Mouse (Mus musculus) heart, embryonic 14.5 days (tissue): ENCODE data around the gene Eipr1. TPM values are rescaled to one million over a fixed set of nuclear protein-coding genes. Genes with fewer than 3 reads are reported as not detected.
A peak's percentile ranks its signal among the peaks of the same experiment; 100 is the strongest.

Source experiments
- ATAC-seq: fragments of 200-750 bp; cut with Nextera tagmentation; 2 replicates; pipeline ENCODE4 v1.8.0; 2017; ENCODE audit warnings: low read depth, moderate TSS enrichment; ENCODE audit not compliant: insufficient number of reproducible peaks, insufficient read depth, low FRiP score
- H3K27ac ChIP-seq, 2 experiments: fragments of 200-500 bp in 1 of 2; fragments of 300-500 bp in 1 of 2; sonication (generic) in 1 of 2; replicated peaks in 1 of 2; 2 replicates each; pipeline ENCODE4 v1.5.1; 2012 to 2014; ENCODE audit warnings: low read depth in 2 of 2, low read length in 2 of 2, control low read depth in 1 of 2, mild to moderate bottlenecking in 1 of 2, mixed read lengths in 1 of 2; ENCODE audit not compliant: control insufficient read depth in 1 of 2, insufficient read depth in 1 of 2
- H3K27me3 ChIP-seq: fragments of 300-500 bp; sonication (generic); 2 replicates; pipeline ENCODE4 v1.6.1; 2014; ENCODE audit warnings: mild to moderate bottlenecking, low read length, control low read depth; ENCODE audit not compliant: control insufficient read depth, insufficient read depth
- H3K36me3 ChIP-seq: fragments of 300-500 bp; sonication (generic); 2 replicates; pipeline ENCODE4 v1.6.1; 2014; ENCODE audit warnings: mild to moderate bottlenecking, control low read depth, low read length, mixed read lengths; ENCODE audit not compliant: control insufficient read depth, insufficient read depth
- H3K4me1 ChIP-seq, 2 experiments: fragments of 200-500 bp in 1 of 2; fragments of 300-500 bp in 1 of 2; sonication (generic) in 1 of 2; 2 replicates each; pipeline ENCODE4 v1.6.1; 2012 to 2014; ENCODE audit warnings: low read length in 2 of 2, control low read depth in 1 of 2, mixed read lengths in 1 of 2; ENCODE audit not compliant: control insufficient read depth in 2 of 2, insufficient read depth in 2 of 2
- H3K4me2 ChIP-seq: fragments of 300-500 bp; sonication (generic); 2 replicates; pipeline ENCODE4 v1.6.1; 2014; ENCODE audit warnings: mild to moderate bottlenecking, low read length
- H3K4me3 ChIP-seq, 2 experiments: fragments of 200-500 bp in 1 of 2; fragments of 300-500 bp in 1 of 2; sonication (generic) in 1 of 2; 2 replicates each; pipeline ENCODE4 v1.5.1; 2012 to 2014; ENCODE audit warnings: low read length in 2 of 2, mild to moderate bottlenecking in 2 of 2, control low read depth in 1 of 2, low read depth in 1 of 2, moderate library complexity in 1 of 2; ENCODE audit not compliant: control insufficient read depth in 1 of 2, insufficient read depth in 1 of 2
- H3K9ac ChIP-seq: fragments of 300-500 bp; sonication (generic); 2 replicates; pipeline ENCODE4 v1.6.1; 2014; ENCODE audit warnings: mild to moderate bottlenecking, low read length
- H3K9me3 ChIP-seq: fragments of 300-500 bp; sonication (generic); 2 replicates; pipeline ENCODE4 v1.6.1; 2016; ENCODE audit warnings: low read length, control low read depth; ENCODE audit not compliant: control insufficient read depth
- WGBS: fragments of 180-500 bp; shearing (Covaris S2); extraction: QIAGEN DNeasy Blood & Tissue Kit; methylation state at CpG from one replicate; pipeline ENCODE4 v1.1.7; 2014; 5-methylcytosine and 5-hydroxymethylcytosine counted together
- polyA plus RNA-seq: library from polyadenylated mRNA; unstranded; fragments of >200 nt; fragmentation: Nextera tagmentation; extraction: Ambion mirVana; gene quantifications from 2 replicates; pipeline ENCODE4 v1.2.1, GENCODE M21; 2014

Eipr1 gene
- polyA plus RNA-seq, 1 experiment from 2014 or later: 19.8 TPM

DNA sequence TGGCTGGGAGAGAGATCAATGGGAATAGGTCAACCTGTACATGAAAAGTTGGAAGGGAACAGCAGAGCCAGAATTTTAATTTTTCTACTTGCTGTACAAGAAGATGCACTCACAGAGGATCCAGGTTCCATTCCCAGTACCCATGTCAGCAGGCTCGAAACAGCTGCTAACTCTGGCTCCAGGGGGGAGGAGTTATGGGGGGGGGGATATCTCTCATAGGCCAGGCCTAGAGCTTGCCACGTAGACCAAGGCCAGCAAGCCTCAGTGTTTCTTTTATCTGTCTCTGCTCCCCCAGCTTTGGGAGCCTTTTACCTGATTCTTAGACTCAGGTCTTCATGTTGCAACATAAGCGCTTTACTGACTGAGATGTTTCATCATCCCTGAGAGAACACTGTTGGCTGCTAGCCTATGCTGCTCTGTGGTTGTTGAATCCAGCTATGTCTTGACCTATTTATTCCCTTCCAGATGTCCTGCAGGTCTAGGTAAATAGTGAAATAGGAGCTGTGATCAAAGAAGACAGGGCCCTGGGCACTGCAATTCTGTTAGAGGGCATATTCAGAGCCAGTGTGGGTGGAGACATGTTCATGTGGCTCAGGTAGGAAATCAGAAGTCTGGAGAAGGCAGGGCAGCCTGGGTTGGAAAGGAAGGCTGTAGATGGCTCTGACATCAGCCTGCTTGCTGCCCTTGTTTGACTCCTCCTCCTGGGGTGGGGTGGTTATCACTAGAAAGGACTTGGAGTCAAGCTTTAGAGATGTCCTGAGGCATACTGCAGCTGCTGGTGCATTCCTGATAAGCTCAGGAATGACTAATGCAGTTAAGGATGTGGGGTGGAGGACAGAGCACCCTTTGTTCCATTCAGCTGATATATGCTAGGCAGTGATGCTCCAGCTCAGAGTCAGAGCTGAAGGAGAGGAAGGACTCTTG is 53.2 kb downstream of the Eipr1 start:
- ATAC-seq: no peak
- Histone ChIP-seq H3K4me1 (peaks cover 17 to 19% of the 10 kb centered on the region in 2 experiments), H3K36me3 (no peaks in the 10 kb centered on the region), H3K9me3 (no peaks in the 10 kb centered on the region), H3K4me3 (no peak overlapping the region), H3K27me3 (no peaks in the 10 kb centered on the region), H3K27ac (peak overlapping the region; percentile 3 to 30; a peak in 1 of 4 replicates), H3K9ac (no peak overlapping the region), H3K4me2 (no peak overlapping the region)
- 66% methylated on average over 3 of the region's 3 CpGs for WGBS

DNA sequence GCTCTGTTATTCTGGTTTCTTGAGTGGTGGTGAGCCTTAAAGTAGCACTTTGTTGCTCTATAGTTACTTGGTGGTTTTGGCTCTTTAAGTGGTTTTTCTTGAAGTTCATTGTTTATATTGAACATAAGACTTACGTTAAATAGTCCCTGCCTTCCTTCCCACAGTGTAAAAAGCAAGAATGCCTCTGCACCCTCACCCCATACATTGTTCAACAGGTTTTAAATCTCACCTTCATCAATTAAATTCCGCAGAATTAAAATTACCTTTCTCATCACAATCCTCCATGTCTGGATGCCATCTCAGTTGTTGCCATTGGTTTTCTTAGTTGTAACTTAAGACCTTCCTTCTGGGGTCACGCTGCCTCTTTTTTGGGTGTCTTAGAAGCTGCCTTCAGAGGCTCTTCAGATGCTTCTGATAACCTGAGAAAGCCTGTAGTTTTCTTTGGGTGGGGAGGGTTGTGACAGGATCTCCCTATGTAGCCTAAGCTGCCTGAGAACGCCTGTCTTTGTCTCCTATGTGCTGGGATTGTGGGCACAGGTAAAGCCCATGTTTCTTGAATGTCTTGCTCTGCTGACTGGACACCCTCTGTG is 57.3 kb downstream of the Eipr1 start:
- Histone ChIP-seq H3K4me1 (peaks cover 16 to 23% of the 10 kb centered on the region in 2 experiments), H3K36me3 (no peaks in the 10 kb centered on the region), H3K9me3 (no peaks in the 10 kb centered on the region), H3K27me3 (no peaks in the 10 kb centered on the region), H3K4me3 (no peak overlapping the region), H3K9ac (no peak overlapping the region), H3K27ac (no peak overlapping the region), H3K4me2 (no peak overlapping the region)
- ATAC-seq: no peak
- WGBS: 85% methylated on average over 4 of the region's 4 CpGs

DNA sequence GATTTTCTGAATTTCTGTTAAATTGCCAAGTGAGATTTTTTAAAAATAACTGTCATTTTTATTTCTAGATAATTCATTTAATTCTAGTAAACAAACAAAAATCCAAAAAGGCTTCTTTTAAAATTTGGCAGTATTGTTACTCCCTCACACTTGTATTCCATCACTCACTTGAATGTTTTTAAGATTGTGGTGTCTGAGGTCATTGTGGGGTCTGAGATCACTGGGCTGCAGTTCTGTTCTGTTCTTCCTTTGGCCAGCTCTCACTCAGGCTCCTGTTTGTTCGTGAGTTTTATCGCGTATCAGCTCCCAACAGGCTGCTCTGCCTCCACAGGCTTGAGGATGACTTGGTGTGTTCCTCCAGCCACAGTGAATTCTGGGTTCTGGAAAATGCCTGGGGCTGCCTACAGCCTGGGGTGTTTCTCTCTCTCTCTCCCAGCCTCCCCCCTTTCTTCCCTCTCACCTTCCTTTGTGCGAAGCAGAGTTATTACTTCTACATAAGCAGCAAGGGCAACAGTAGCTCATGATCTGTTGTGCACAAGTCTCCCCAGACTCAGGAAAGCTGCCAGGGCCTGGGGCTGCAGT is 58.2 kb downstream of the Eipr1 start:
- no peaks in the 10 kb centered on the region for H3K36me3 ChIP-seq
- H3K4me3 ChIP-seq: no peak overlapping the region
- H3K27me3 ChIP-seq: no peaks in the 10 kb centered on the region
- no peak overlapping the region for H3K4me2 ChIP-seq
- H3K9me3 ChIP-seq: no peaks in the 10 kb centered on the region
- H3K27ac ChIP-seq: peak overlapping the region in 1 of 2 experiments; percentile 68; a peak in 3 of 4 replicates
- peak overlapping the region; percentile 27; the same call in 1 of the 2 replicates for H3K9ac ChIP-seq
- no peak for ATAC-seq
- peaks cover 13 to 21% of the 10 kb centered on the region in 2 experiments for H3K4me1 ChIP-seq
- 43% methylated on average over 4 of the region's 4 CpGs for WGBS

DNA sequence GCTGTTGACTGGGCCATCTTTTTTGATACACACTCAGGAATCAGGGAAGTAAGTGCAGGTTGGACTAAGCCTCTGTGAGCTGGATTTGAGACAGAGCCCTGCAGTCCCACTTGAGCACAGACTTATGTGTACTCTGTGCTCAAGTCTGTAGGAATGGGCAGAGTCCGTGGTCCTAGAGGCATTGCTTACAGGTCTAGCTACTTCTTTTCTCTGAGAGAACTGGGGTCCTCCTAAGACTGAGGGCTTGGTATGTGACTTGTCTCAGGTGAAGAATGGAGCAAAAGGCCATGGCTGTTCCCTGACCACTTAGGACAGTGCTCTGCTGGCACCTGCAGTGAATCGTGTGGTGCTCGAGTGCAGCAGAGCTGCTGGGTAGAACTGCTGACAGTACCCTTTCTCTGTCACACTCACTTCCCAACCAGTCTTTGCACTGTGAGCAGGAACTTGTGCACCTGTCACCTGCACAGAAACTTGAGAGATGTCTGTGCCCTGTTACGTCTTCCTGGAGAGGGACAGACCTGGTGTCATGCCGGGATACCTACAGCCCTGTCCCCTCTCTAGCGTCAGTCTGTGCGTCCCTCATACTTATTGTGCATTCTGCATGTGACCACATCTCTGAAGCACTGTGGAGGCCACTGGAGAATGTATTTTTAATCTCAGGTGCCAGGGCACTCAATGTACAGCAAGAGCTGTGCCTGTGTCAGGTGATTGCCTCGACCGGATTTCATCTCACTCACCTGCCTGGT is 65.3 kb downstream of the Eipr1 start:
- 32% methylated on average over 9 of the region's 9 CpGs for WGBS

DNA sequence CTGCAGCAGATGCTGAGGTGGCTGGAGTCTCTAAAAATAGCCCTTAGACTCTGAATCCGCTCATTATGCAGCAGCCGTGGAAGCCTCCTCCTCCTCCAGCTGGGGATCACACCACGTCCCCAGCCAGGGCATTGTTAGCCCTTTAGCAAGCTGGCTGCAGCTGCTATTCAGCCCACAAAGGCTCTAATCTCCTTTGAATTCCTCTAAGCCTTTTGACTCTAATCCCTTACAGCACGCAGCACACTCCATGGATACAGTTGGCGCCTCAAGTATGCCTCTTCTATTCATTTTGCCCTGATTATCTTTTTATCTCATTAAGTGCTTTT is 65.8 kb downstream of the Eipr1 start:
- Histone ChIP-seq H3K9me3 (no peaks in the 10 kb centered on the region), H3K9ac (no peak overlapping the region), H3K4me1 (peaks cover 8 to 17% of the 10 kb centered on the region in 2 experiments), H3K27ac (0 out of 4 replicates have a peak overlapping the region, but pooled peaks have one; percentile 16 to 19), H3K36me3 (no peaks in the 10 kb centered on the region), H3K4me3 (no peak overlapping the region), H3K27me3 (no peaks in the 10 kb centered on the region), H3K4me2 (peak overlapping the region; percentile 38)
- WGBS: 14% methylated on average over 5 of the region's 5 CpGs
- no peak for ATAC-seq

More for the DNA sequence above, 65.3 kb downstream of the Eipr1 start:
- no peaks in the 10 kb centered on the region for H3K36me3 ChIP-seq
- no peak overlapping the region for H3K4me3 ChIP-seq
- no peaks in the 10 kb centered on the region for H3K9me3 ChIP-seq
- ATAC-seq: no peak
- H3K4me1 ChIP-seq: peaks cover 8 to 17% of the 10 kb centered on the region in 2 experiments
- no peak overlapping the region for H3K9ac ChIP-seq
- no peaks in the 10 kb centered on the region for H3K27me3 ChIP-seq
- 0 out of 4 replicates have a peak overlapping the region, but pooled peaks have one; percentile 16 to 19 for H3K27ac ChIP-seq
- peak overlapping the region; percentile 38 for H3K4me2 ChIP-seq

DNA sequence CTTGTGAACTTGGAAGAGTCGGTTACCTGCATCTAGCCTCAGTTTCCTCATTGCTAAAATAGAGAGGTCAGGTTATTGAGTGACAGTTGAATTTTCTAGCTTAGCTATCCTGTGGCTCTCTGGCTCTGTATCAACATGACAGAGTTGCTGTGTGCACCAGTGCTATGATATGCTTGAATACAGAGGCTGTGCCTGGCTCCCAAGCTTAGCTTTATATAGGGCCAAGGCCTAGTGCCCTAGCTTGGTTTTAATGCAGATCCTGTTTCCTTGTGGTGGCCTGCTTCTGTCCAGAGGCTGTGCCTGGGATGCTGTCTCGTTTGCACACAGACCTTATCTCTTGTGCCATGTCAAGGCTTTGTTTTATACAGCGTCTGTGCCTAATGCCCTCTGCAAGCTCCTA is 66.3 kb downstream of the Eipr1 start:
- ATAC-seq: no peak
- H3K36me3 ChIP-seq: no peaks in the 10 kb centered on the region
- no peak overlapping the region for H3K4me3 ChIP-seq
- no peaks in the 10 kb centered on the region for H3K27me3 ChIP-seq
- peaks cover 8 to 17% of the 10 kb centered on the region in 2 experiments for H3K4me1 ChIP-seq
- no peak overlapping the region for H3K4me2 ChIP-seq
- no peak overlapping the region for H3K9ac ChIP-seq
- 21% methylated on average over 3 of the region's 3 CpGs for WGBS
- no peaks in the 10 kb centered on the region for H3K9me3 ChIP-seq
- no peak overlapping the region for H3K27ac ChIP-seq

DNA sequence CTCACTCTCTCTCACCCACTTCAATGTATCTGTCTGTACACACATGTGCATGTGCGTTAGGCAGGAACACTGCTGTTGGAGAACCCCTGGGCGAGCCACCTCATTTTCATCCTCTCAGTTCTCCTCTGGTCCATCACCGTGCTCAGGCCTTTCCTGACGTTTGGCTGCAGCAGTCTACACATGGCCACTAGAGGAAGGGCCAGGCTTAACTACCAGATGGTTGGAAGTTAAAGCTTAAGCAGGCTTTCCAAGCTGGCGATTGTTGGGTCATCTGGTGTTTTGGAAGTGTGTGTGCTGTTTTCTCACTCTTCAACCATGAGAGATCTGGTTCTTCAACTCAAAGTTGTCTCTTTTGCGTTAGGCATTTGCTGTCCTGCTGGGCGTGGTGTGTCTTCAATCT is 71.9 kb downstream of the Eipr1 start:
- WGBS: 89% methylated on average over 7 of the region's 7 CpGs
- no peaks in the 10 kb centered on the region; a peak in 1 of 4 replicates for H3K4me1 ChIP-seq
- no peaks in the 10 kb centered on the region for H3K9me3 ChIP-seq
- H3K4me2 ChIP-seq: no peak overlapping the region
- H3K36me3 ChIP-seq: no peaks in the 10 kb centered on the region
- no peak overlapping the region for H3K27ac ChIP-seq
- no peak for ATAC-seq
- H3K4me3 ChIP-seq: no peak overlapping the region
- no peaks in the 10 kb centered on the region for H3K27me3 ChIP-seq
- no peak overlapping the region for H3K9ac ChIP-seq
